Mouse (Mus musculus): ENCODE data around the gene Ctnnd1. TPM values are rescaled to one million over a fixed set of nuclear protein-coding genes. Genes with fewer than 3 reads are reported as not detected.

The Ctnnd1 gene
- 11.5 and 12.7 TPM in 2 replicates for total RNA-seq (2012; rRNA removed)
- polyA plus RNA-seq (2012; ENCODE audit: insufficient read depth in 1 of 2, insufficient read length in 2 of 2, low read depth in 1 of 2, low replicate concordance in 2 of 2, missing spikeins in 1 of 2): 10 to 100 TPM in 1 of 2 experiments, not detected in 1; 31.6 TPM

- peak; percentile 94 for DNase-seq (ENCODE audit: low read depth, low spot score)
- Histone ChIP-seq H3K27me3 (ENCODE audit: control insufficient read depth in 1 of 2, insufficient read depth in 2 of 2, low read length in 2 of 2) (no peaks in the 10 kb centered on the region), H3K27ac (ENCODE audit: control insufficient read depth, low read depth, low read length) (peak within 1 kb of the TSS; percentile 55)
These were observed at the start of gene Ctnnd1 for GRCm38 (mm10) chr2:84650464-84651195. TSS of gene Ctnnd1 (minus strand) at chr2:84650765.

GRCm38 (mm10) chr2:84695007-84695695, 44.6 kb upstream of the Ctnnd1 start:
- Histone ChIP-seq H3K9ac (ENCODE audit: control insufficient read depth, low read depth, low read length, poor library complexity, severe bottlenecking) (no peak overlapping the region), H3K36me3 (ENCODE audit: control insufficient read depth in 1 of 2, insufficient read depth in 2 of 2, low read length in 2 of 2) (peaks cover 0 to 13% of the 10 kb centered on the region in 2 experiments; a peak in 2 of 4 replicates), H3K79me2 (ENCODE audit: control insufficient read depth, insufficient read depth, low read length, poor library complexity) (no peaks in the 10 kb centered on the region), H3K4me3 (ENCODE audit: control insufficient read depth in 1 of 2, insufficient read depth in 1 of 2, low read depth in 2 of 2, low read length in 2 of 2) (no peak overlapping the region), H3K9me3 (replicated peaks; ENCODE audit: insufficient read depth, low read length) (no peaks in the 10 kb centered on the region), H3K4me1 (ENCODE audit: control insufficient read depth in 1 of 2, insufficient read depth in 2 of 2, low read length in 2 of 2) (no peaks in the 10 kb centered on the region), H3K27ac (ENCODE audit: control insufficient read depth, low read depth, low read length) (no peak overlapping the region), H3K27me3 (ENCODE audit: control insufficient read depth in 1 of 2, insufficient read depth in 2 of 2, low read length in 2 of 2) (no peaks in the 10 kb centered on the region)
- no peak for DNase-seq (ENCODE audit: low read depth, low spot score)
- TF ChIP-seq SMC3 (IDR thresholded peaks at IDR 0.05; ENCODE audit: low read depth, low read length): no peak

More at GRCm38 (mm10) chr2:84650464-84651195, at the start of gene Ctnnd1:
- H3K36me3 ChIP-seq (ENCODE audit: control insufficient read depth in 1 of 2, insufficient read depth in 2 of 2, low read length in 2 of 2): peaks cover 0 to 10% of the 10 kb centered on the region in 2 experiments; a peak in 3 of 4 replicates
- H3K79me2 ChIP-seq (ENCODE audit: control insufficient read depth, insufficient read depth, low read length, poor library complexity): peaks cover 29% of the 10 kb centered on the region
- peaks cover 3 to 4% of the 10 kb centered on the region in 2 experiments; a peak in 3 of 4 replicates for H3K4me1 ChIP-seq (ENCODE audit: control insufficient read depth in 1 of 2, insufficient read depth in 2 of 2, low read length in 2 of 2)
- peak within 1 kb of the TSS; percentile 72 for H3K9ac ChIP-seq (ENCODE audit: control insufficient read depth, low read depth, low read length, poor library complexity, severe bottlenecking)
- TF ChIP-seq ZC3H11A (IDR thresholded peaks at IDR 0.05; ENCODE audit: low read depth, low read length) (no peak), RAD21 (IDR thresholded peaks at IDR 0.05; ENCODE audit: low read depth, low read length) (no peak), ZKSCAN1 (IDR thresholded peaks at IDR 0.05; ENCODE audit: low read depth, low read length) (no peak; the same call in 1 of the 2 replicates), MXI1 (IDR thresholded peaks at IDR 0.05; ENCODE audit: low read depth, low read length) (no peak; the same call in 1 of the 2 replicates), GATA1 (IDR thresholded peaks at IDR 0.05; ENCODE audit: low read depth, low read length) (0 out of 2 replicates have a peak, but pooled peaks have one; percentile 9), ZNF384 (IDR thresholded peaks at IDR 0.05; ENCODE audit: low read depth, low read length) (peak; percentile 99), MYB (IDR thresholded peaks at IDR 0.05; ENCODE audit: low read depth, low read length) (no peak), CTCF (IDR thresholded peaks at IDR 0.05 in 2 of 3, conservative IDR thresholded peaks at IDR 0.05 in 1 of 3; ENCODE audit: control insufficient read depth in 1 of 3, insufficient read depth in 1 of 3, low read depth in 2 of 3, low read length in 3 of 3, poor library complexity in 1 of 3, severe bottlenecking in 1 of 3) (no peak), KAT2A (conservative IDR thresholded peaks at IDR 0.05; ENCODE audit: low read depth, low read length) (no peak), TBP (IDR thresholded peaks at IDR 0.05; ENCODE audit: low read depth, low read length) (peak; percentile 87), E2F4 (IDR thresholded peaks at IDR 0.05; ENCODE audit: borderline replicate concordance, low read depth, low read length) (no peak), NELFE (IDR thresholded peaks at IDR 0.05; ENCODE audit: low read depth, low read length) (peak; percentile 85), SIN3A (IDR thresholded peaks at IDR 0.05; ENCODE audit: low read length) (peak; percentile 63; the same call in 1 of the 2 replicates), POLR2AphosphoS5 (IDR thresholded peaks at IDR 0.05; ENCODE audit: borderline replicate concordance, low read depth, low read length) (no peak), BHLHE40 (IDR thresholded peaks at IDR 0.05; ENCODE audit: borderline replicate concordance, low read depth, low read length) (no peak), TAL1 (IDR thresholded peaks at IDR 0.05; ENCODE audit: low read length) (no peak), JUND (IDR thresholded peaks at IDR 0.05; ENCODE audit: low read depth, low read length) (0 out of 2 replicates have a peak, but pooled peaks have one; percentile 10), POLR2AphosphoS2 (IDR thresholded peaks at IDR 0.05; ENCODE audit: low read length) (peak; percentile 92), HCFC1 (IDR thresholded peaks at IDR 0.05; ENCODE audit: low read depth, low read length) (peak; percentile 79), ZMIZ1 (IDR thresholded peaks at IDR 0.05; ENCODE audit: low read depth, low read length) (peak; percentile 76), ETS1 (IDR thresholded peaks at IDR 0.05; ENCODE audit: low read depth, low read length) (0 out of 2 replicates have a peak, but pooled peaks have one; percentile 43), NRF1 (IDR thresholded peaks at IDR 0.05; ENCODE audit: insufficient read depth, low read depth, low read length, poor library complexity, severe bottlenecking) (no peak), POLR2A (IDR thresholded peaks at IDR 0.05; ENCODE audit: control insufficient read depth in 1 of 2, insufficient read depth in 1 of 2, low read depth in 1 of 2, low read length in 2 of 2, poor library complexity in 1 of 2) (peak; percentile 74 to 88)
- H3K4me3 ChIP-seq (ENCODE audit: control insufficient read depth in 1 of 2, insufficient read depth in 1 of 2, low read depth in 2 of 2, low read length in 2 of 2): peak within 1 kb of the TSS; percentile 70 to 97
- H3K9me3 ChIP-seq (replicated peaks; ENCODE audit: insufficient read depth, low read length): no peaks in the 10 kb centered on the region
